Mouse (Mus musculus): Measurements from ENCODE around the gene Cdkn3. TPM values are rescaled to one million over a fixed set of nuclear protein-coding genes. Genes with fewer than 3 reads are reported as not detected.

Cdkn3 gene
- polyA plus RNA-seq, 1 experiment from 2014 or later = 30.9 TPM

DNA sequence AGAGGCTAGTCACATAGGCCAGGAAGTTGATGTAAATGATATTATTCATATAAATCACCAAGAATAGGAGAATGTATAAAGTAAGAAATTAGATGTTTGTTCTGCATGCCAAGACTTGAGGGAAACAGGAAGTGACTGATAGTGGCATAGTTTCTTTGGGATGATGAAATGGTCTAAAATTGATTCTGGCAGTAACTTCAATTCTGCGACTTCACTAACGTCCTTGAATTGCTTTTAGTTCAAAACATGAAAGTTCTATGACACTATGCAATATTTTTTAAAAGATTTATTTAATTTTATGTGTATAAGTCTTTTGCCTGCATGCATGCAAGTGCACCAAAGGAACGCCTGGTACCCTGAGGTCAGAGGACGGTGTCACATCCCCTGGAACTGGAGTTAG, 42.9 kb downstream of the Cdkn3 start:
- no peaks in the 10 kb centered on the region for H3K9me3 ChIP-seq (ENCODE audit: control insufficient read depth)
- H3K4me2 ChIP-seq (replicated peaks; ENCODE audit: low read depth) = no peak overlapping the region
- H3K9ac ChIP-seq (ENCODE audit: low read depth, low read length) = no peak overlapping the region
- no peaks in the 10 kb centered on the region for H3K27me3 ChIP-seq (replicated peaks; ENCODE audit: control insufficient read depth, insufficient read depth, low read length)
- H3K27ac ChIP-seq (ENCODE audit: low read depth, low read length) = no peak overlapping the region
- ATAC-seq = no peak
- no peaks in the 10 kb centered on the region for H3K4me1 ChIP-seq (replicated peaks; ENCODE audit: control insufficient read depth, insufficient read depth, low read length)
- H3K4me3 ChIP-seq (ENCODE audit: low read depth, low read length) = no peak overlapping the region
- no peaks in the 10 kb centered on the region; the same call in 1 of the 2 replicates for H3K36me3 ChIP-seq (ENCODE audit: control insufficient read depth, insufficient read depth)
- WGBS = 83% methylated on average over 4 of the region's 4 CpGs
- no peak for TF ChIP-seq CTCF (IDR thresholded peaks at IDR 0.05; ENCODE audit: low read depth)

DNA sequence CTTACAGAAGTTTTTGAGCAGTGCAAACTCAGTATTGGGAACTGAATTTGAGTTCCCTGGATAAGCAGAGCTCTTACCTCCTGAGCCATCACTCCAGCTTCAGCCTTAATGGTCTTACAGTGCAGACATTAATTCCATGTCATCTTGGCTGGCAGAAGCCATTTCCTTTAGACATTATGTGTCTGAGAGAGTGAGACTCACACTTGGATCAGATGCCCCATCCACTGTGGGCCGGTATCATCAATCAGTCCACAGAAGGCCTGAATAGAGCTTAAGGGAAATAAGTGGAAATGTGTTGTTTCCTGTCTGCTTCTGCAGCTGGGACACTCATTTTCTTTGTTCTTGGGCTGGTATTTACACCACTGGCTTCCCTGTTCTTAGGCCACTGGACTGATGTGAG, 43.5 kb downstream of the Cdkn3 start:
- Histone ChIP-seq H3K9ac (ENCODE audit: low read depth, low read length) (no peak overlapping the region), H3K4me3 (ENCODE audit: low read depth, low read length) (no peak overlapping the region), H3K36me3 (ENCODE audit: control insufficient read depth, insufficient read depth) (no peaks in the 10 kb centered on the region; the same call in 1 of the 2 replicates), H3K9me3 (ENCODE audit: control insufficient read depth) (no peaks in the 10 kb centered on the region), H3K4me1 (replicated peaks; ENCODE audit: control insufficient read depth, insufficient read depth, low read length) (no peaks in the 10 kb centered on the region), H3K27me3 (replicated peaks; ENCODE audit: control insufficient read depth, insufficient read depth, low read length) (no peaks in the 10 kb centered on the region), H3K27ac (ENCODE audit: low read depth, low read length) (no peak overlapping the region), H3K4me2 (replicated peaks; ENCODE audit: low read depth) (no peak overlapping the region)
- TF ChIP-seq CTCF (IDR thresholded peaks at IDR 0.05; ENCODE audit: low read depth) = no peak
- ATAC-seq = no peak
- 84% methylated on average over 1 of the region's 1 CpGs for WGBS

DNA sequence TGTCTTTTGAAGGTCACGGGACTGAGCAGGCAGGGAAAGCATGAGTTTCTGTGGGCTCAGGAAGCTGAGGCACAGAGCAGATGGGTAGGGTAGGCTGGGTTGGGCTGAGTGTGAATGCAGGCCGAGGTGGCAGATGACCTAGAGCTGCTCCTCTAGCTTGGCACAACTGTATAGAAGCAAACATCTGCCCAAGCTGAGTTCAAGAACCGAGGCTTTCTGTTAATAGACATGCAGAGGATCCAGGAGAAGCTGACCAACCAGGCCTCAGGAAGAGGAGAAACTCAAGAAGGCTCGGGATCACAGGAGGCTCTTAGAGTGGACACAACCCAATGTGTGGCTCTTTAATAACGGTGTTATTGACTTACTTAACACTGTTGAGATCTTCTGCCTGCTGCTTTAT, 45.8 kb downstream of the Cdkn3 start:
- H3K4me3 ChIP-seq (ENCODE audit: low read depth, low read length) = no peak overlapping the region
- 83% methylated on average over 5 of the region's 5 CpGs for WGBS
- no peak for ATAC-seq

DNA sequence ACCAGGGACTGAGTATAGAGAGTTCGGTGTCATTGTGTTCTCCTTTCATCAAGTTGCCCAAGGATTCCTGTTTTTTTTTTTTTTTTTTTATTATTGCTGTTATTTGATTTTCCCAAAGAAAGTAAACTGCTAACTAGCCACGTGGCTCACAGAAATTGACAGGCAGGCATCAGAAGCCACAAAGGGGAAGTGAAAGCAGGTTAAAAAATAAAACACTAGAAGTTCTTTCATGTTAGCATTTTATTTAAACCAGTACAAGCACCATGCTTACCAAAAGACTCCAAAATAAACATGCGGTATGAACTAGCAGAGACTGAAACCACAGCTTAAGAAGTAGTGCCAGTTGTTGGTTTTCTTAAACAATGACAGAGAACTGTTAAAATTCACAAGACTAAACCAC, 47.6 kb downstream of the Cdkn3 start:
- Histone ChIP-seq H3K9me3 (ENCODE audit: control insufficient read depth) (no peaks in the 10 kb centered on the region), H3K4me3 (ENCODE audit: low read depth, low read length) (no peak overlapping the region), H3K27ac (ENCODE audit: low read depth, low read length) (no peak overlapping the region), H3K4me2 (replicated peaks; ENCODE audit: low read depth) (no peak overlapping the region), H3K4me1 (replicated peaks; ENCODE audit: control insufficient read depth, insufficient read depth, low read length) (no peaks in the 10 kb centered on the region), H3K27me3 (replicated peaks; ENCODE audit: control insufficient read depth, insufficient read depth, low read length) (no peaks in the 10 kb centered on the region), H3K36me3 (ENCODE audit: control insufficient read depth, insufficient read depth) (peaks cover 30% of the 10 kb centered on the region), H3K9ac (ENCODE audit: low read depth, low read length) (no peak overlapping the region)
- WGBS = 66% methylated on average over 3 of the region's 3 CpGs
- no peak for ATAC-seq
- no peak for TF ChIP-seq CTCF (IDR thresholded peaks at IDR 0.05; ENCODE audit: low read depth)

More for the DNA sequence above, 45.8 kb downstream of the Cdkn3 start:
- H3K36me3 ChIP-seq (ENCODE audit: control insufficient read depth, insufficient read depth) = peaks cover 13% of the 10 kb centered on the region; the same call in 1 of the 2 replicates
- H3K27ac ChIP-seq (ENCODE audit: low read depth, low read length) = no peak overlapping the region
- H3K4me2 ChIP-seq (replicated peaks; ENCODE audit: low read depth) = no peak overlapping the region
- no peaks in the 10 kb centered on the region for H3K27me3 ChIP-seq (replicated peaks; ENCODE audit: control insufficient read depth, insufficient read depth, low read length)
- TF ChIP-seq CTCF (IDR thresholded peaks at IDR 0.05; ENCODE audit: low read depth) = no peak
- no peak overlapping the region for H3K9ac ChIP-seq (ENCODE audit: low read depth, low read length)
- H3K4me1 ChIP-seq (replicated peaks; ENCODE audit: control insufficient read depth, insufficient read depth, low read length) = no peaks in the 10 kb centered on the region
- H3K9me3 ChIP-seq (ENCODE audit: control insufficient read depth) = no peaks in the 10 kb centered on the region

DNA sequence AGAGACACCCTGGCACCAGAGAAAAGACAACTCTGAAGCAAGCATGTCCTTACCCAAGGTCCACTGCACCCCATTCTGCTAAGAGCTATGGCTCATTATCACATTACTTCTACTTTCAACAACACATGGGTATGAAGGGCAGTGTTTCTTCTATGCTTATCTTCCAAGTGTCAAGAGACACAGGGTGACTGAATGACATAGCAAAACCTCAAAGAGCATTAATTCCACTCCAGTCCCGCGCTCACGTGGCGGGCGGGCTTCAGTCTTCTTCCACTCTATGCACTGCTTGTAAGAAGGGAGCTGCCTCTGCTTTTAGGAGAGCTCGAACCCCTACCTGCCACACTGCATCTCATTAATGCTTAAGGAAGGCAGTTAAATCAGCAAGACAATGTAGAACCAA, 55.3 kb downstream of the Cdkn3 start:
- H3K9me3 ChIP-seq (ENCODE audit: control insufficient read depth) = no peaks in the 10 kb centered on the region
- TF ChIP-seq CTCF (IDR thresholded peaks at IDR 0.05; ENCODE audit: low read depth) = no peak
- no peak for ATAC-seq
- H3K4me1 ChIP-seq (replicated peaks; ENCODE audit: control insufficient read depth, insufficient read depth, low read length) = no peaks in the 10 kb centered on the region
- H3K4me3 ChIP-seq (ENCODE audit: low read depth, low read length) = no peak overlapping the region
- H3K27ac ChIP-seq (ENCODE audit: low read depth, low read length) = no peak overlapping the region
- H3K27me3 ChIP-seq (replicated peaks; ENCODE audit: control insufficient read depth, insufficient read depth, low read length) = no peaks in the 10 kb centered on the region
- H3K9ac ChIP-seq (ENCODE audit: low read depth, low read length) = no peak overlapping the region
- peaks cover 57% of the 10 kb centered on the region for H3K36me3 ChIP-seq (ENCODE audit: control insufficient read depth, insufficient read depth)
- no peak overlapping the region for H3K4me2 ChIP-seq (replicated peaks; ENCODE audit: low read depth)
- WGBS = 91% methylated on average over 6 of the region's 6 CpGs

DNA sequence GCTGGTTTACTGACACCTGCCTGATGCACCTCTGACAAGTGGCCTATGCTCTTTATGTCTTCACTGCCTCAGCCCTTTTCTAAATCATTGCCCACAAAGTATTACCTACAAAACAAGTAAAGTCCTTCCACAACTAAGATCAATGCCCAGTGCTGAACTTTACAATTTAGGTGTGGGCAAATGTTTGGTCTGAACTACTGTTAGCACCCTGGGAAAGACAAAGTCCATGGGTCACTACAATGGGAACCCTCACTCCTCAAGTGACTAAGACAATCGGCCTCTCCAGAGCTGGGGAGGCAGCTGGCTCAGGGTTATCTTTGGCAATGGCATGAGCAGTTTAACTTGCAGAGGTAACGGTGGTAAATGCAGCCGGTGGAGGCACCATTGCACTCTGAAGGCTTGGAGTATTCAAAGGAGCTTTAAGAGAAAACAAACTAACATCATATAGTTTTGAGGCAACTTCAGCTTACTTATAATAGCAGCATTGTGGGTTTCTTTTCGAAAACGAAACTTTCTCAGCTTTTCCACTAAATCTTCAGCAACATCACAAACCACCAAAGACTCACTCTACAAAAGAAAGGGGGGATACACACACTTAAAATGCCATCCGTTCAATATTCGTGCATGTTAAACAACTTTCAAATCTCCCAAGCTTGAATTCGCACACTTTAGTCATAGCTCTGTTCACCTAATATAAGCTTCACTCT, 56.7 kb downstream of the Cdkn3 start:
- 84% methylated on average over 8 of the region's 8 CpGs for WGBS
- peaks cover 44% of the 10 kb centered on the region for H3K36me3 ChIP-seq (ENCODE audit: control insufficient read depth, insufficient read depth)
- H3K4me1 ChIP-seq (replicated peaks; ENCODE audit: control insufficient read depth, insufficient read depth, low read length) = peaks cover 6% of the 10 kb centered on the region; the same call in 1 of the 2 replicates
- H3K4me3 ChIP-seq (ENCODE audit: low read depth, low read length) = no peak overlapping the region
- no peak overlapping the region for H3K9ac ChIP-seq (ENCODE audit: low read depth, low read length)
- no peaks in the 10 kb centered on the region for H3K9me3 ChIP-seq (ENCODE audit: control insufficient read depth)
- no peak for ATAC-seq
- TF ChIP-seq CTCF (IDR thresholded peaks at IDR 0.05; ENCODE audit: low read depth) = no peak
- H3K4me2 ChIP-seq (replicated peaks; ENCODE audit: low read depth) = no peak overlapping the region
- no peak overlapping the region for H3K27ac ChIP-seq (ENCODE audit: low read depth, low read length)
- no peaks in the 10 kb centered on the region for H3K27me3 ChIP-seq (replicated peaks; ENCODE audit: control insufficient read depth, insufficient read depth, low read length)

Data from intestine, postnatal 0 days (tissue).